Mouse (Mus musculus) embryonic facial prominence, embryonic 14.5 days (tissue): ENCODE data around the gene Timp2. TPM values are rescaled to one million over a fixed set of nuclear protein-coding genes. Genes with fewer than 3 reads are reported as not detected.

Source experiments
- ATAC-seq: fragments of 200-750 bp; cut with Nextera tagmentation; 2 replicates; pipeline ENCODE4 v1.8.0; 2017; ENCODE audit warnings: low read depth, moderate number of reproducible peaks, moderate TSS enrichment
- DNase-seq: peaks from one replicate; pipeline ENCODE4 v3.0.0-alpha.2; 2015; ENCODE audit warnings: low spot score
- H3K27ac ChIP-seq: fragments of 300-500 bp; sonication (generic); replicated peaks from 2 replicates; pipeline ENCODE4 v1.5.1; 2014; ENCODE audit warnings: low read depth, mild to moderate bottlenecking, low read length, moderate library complexity
- H3K27me3 ChIP-seq: fragments of 300-500 bp; sonication (generic); replicated peaks from 2 replicates; pipeline ENCODE4 v1.6.1; 2014; ENCODE audit warnings: low read length; ENCODE audit not compliant: control insufficient read depth, insufficient read depth
- H3K36me3 ChIP-seq: fragments of 300-500 bp; sonication (generic); 2 replicates; pipeline ENCODE4 v1.6.1; 2014; ENCODE audit warnings: low read length, mixed read lengths; ENCODE audit not compliant: control insufficient read depth, insufficient read depth
- H3K4me1 ChIP-seq: fragments of 300-500 bp; sonication (generic); 2 replicates; pipeline ENCODE4 v1.6.1; 2014; ENCODE audit warnings: antibody characterized with exemption, low read length; ENCODE audit not compliant: control insufficient read depth, insufficient read depth
- H3K4me2 ChIP-seq: fragments of 300-500 bp; sonication (generic); 2 replicates; pipeline ENCODE4 v1.6.1; 2014; ENCODE audit warnings: low read depth, mild to moderate bottlenecking, low read length, moderate library complexity, mixed read lengths
- H3K4me3 ChIP-seq: fragments of 300-500 bp; sonication (generic); 2 replicates; pipeline ENCODE4 v1.5.1; 2014; ENCODE audit warnings: low read depth, mild to moderate bottlenecking, low read length
- H3K9ac ChIP-seq: fragments of 300-500 bp; sonication (generic); 2 replicates; pipeline ENCODE4 v1.6.1; 2014; ENCODE audit warnings: low read depth, mild to moderate bottlenecking, low read length, moderate library complexity, mixed read lengths
- H3K9me3 ChIP-seq: fragments of 300-500 bp; sonication (generic); 2 replicates; pipeline ENCODE4 v1.6.1; 2016; ENCODE audit warnings: low read length; ENCODE audit not compliant: control insufficient read depth
- WGBS: fragments of 180-500 bp; shearing (Covaris S2); extraction: QIAGEN DNeasy Blood & Tissue Kit; methylation state at CpG from one replicate; pipeline ENCODE4 v1.1.7; 2014; 5-methylcytosine and 5-hydroxymethylcytosine counted together
- polyA plus RNA-seq: library from polyadenylated mRNA; unstranded; fragments of >200 nt; fragmentation: Nextera tagmentation; extraction: Ambion mirVana; gene quantifications from 2 replicates; pipeline ENCODE4 v1.2.1, GENCODE M21; 2014

The Timp2 gene
- polyA plus RNA-seq, 1 experiment from 2014 or later, result 196 TPM

DNA sequence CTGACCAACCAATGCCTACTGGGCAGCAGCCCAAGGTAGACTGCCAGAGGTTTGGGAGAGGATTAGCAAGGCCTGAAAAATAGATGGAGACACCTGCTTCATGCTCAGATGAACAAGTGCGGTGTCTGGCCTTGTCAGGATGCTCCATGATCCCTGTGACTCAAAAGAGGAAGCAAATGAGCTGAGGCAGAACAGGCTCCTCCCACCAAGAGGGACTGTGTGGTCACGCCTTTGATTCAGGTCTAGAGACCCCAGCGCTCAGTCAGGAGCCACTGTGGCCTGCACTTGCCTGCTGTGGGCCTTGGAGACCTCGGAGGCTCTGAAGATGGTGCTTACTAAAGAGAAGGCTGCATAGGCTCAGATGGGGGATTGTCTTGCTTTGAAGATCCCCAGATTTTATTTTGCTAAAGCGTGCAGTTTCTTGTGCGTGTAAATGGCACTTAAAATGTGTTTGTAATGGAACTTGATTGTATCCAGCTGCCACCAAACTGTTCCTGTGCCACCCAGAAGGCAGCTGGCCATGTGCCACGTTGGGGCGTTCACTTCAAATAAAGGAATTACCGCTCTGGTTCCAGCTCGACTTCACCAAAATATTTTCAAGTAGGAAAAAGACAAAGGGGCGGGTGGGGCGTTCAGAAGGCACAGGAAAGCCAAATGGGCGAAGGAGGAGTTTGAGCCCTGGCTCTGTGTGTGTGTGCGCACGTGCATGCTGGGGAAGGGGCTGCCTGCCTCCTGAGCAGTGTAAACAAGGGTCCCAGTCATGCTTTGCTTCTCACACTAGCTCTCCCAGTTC, 101.2 kb downstream of the Timp2 start:
- peak; percentile 73 for ATAC-seq
- peak overlapping the region; percentile 87 for H3K27ac ChIP-seq
- peak overlapping the region; percentile 18; the same call in 1 of the 2 replicates for H3K4me2 ChIP-seq
- H3K4me1 ChIP-seq, result peaks cover 20% of the 10 kb centered on the region
- no peaks in the 10 kb centered on the region for H3K9me3 ChIP-seq
- H3K9ac ChIP-seq, result peak overlapping the region; percentile 16; the same call in 1 of the 2 replicates
- DNase-seq, result peak; percentile 92
- WGBS, result 22% methylated on average over 15 of the region's 15 CpGs
- H3K36me3 ChIP-seq, result peaks cover 26% of the 10 kb centered on the region
- no peaks in the 10 kb centered on the region for H3K27me3 ChIP-seq
- H3K4me3 ChIP-seq, result no peak overlapping the region

DNA sequence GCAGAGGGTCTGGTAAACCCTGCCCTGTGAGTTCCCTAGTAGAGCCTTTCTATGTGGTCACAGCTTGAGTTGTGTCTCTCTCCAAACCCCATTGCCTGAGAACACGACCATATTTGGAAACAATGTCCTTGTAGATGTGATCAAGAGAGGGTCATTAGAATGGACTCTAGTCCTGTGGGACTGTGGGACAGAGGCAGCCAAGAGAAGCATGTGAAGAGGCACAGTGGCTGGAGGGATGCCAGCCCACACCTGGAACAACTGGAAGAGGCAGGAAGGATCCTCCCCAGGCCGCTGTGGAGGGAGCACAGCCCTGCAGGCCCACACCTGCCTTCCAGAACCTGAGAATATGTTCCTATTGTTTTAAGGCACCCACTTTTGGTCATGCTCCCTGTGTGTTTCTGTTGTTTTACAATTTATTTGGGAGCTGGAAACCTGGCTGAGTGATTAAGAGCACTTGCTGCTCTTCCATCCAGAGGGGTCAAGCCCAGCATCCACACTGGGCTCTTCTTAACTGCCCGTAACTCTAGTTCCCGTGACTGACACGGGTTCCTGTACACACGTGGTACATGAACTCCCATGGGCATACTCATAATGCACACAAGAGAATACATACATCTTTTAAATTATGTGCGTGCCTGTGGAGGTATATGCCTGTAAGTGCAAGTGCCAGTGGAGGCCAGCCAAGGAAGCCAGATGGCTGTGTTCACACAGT, 101.9 kb downstream of the Timp2 start:
- H3K36me3 ChIP-seq, result peaks cover 18% of the 10 kb centered on the region
- H3K27ac ChIP-seq, result peak overlapping the region; percentile 87
- ATAC-seq, result peak; percentile 5; the same call in 1 of the 2 replicates

More for the DNA sequence above, 101.9 kb downstream of the Timp2 start:
- peak; percentile 36 for DNase-seq
- H3K4me1 ChIP-seq, result peaks cover 25% of the 10 kb centered on the region
- H3K4me2 ChIP-seq, result no peak overlapping the region
- 65% methylated on average over 7 of the region's 7 CpGs for WGBS
- H3K9me3 ChIP-seq, result no peaks in the 10 kb centered on the region
- H3K4me3 ChIP-seq, result no peak overlapping the region
- H3K27me3 ChIP-seq, result no peaks in the 10 kb centered on the region
- no peak overlapping the region for H3K9ac ChIP-seq

Other genes with a start within 250 kb of the Timp2 start
- gene Dnah17, start 225.1 kb downstream of the Timp2 start, polyA plus RNA-seq, result 0.06 and 0.09 TPM in 2 replicates
- gene Cyth1, start 107.1 kb downstream of the Timp2 start, polyA plus RNA-seq, result 11.4 and 12.5 TPM in 2 replicates
- 15.9 and 16.1 TPM in 2 replicates for gene Usp36, start 65.5 kb downstream of the Timp2 start, polyA plus RNA-seq
- gene Cep295nl, start 13.2 kb downstream of the Timp2 start, polyA plus RNA-seq, result 0.63 and 1.2 TPM in 2 replicates
- gene Lgals3bp, start 46.4 kb upstream of the Timp2 start, polyA plus RNA-seq, result 11.8 and 14.2 TPM in 2 replicates
- gene Cant1, start 63.3 kb upstream of the Timp2 start, polyA plus RNA-seq, result 30.8 and 30.9 TPM in 2 replicates
- 14.3 and 15.9 TPM in 2 replicates for gene C1qtnf1, start 72.5 kb upstream of the Timp2 start, polyA plus RNA-seq
- gene Engase, start 121.1 kb upstream of the Timp2 start, polyA plus RNA-seq, result 6.0 and 7.6 TPM in 2 replicates